Mouse (Mus musculus) neural tube, embryonic 11.5 days (tissue): Measurements from ENCODE around the gene Sigmar1. TPM values are rescaled to one million over a fixed set of nuclear protein-coding genes. Genes with fewer than 3 reads are reported as not detected.
A peak's percentile ranks its signal among the peaks of the same experiment; 100 is the strongest.
"Not testable (repeated sequence)": the region's sequence is repeated elsewhere in the genome, so short reads cannot be mapped to it uniquely, and the experiment has no call there.

Experiments
- ATAC-seq: fragments of 200-750 bp; cut with Nextera tagmentation; 2 replicates; pipeline ENCODE4 v1.8.0; 2017; ENCODE audit warnings: moderate number of reproducible peaks, mild to moderate bottlenecking, moderate TSS enrichment, moderate library complexity; ENCODE audit not compliant: insufficient read depth, low FRiP score, low TSS enrichment
- DNase-seq: peaks from one replicate; pipeline ENCODE4 v3.0.0-alpha.2; 2015; ENCODE audit warnings: low spot score
- H3K27ac ChIP-seq: fragments of 300-500 bp; sonication (generic); 2 replicates; pipeline ENCODE4 v1.5.1; 2014; ENCODE audit warnings: low read depth, mild to moderate bottlenecking, low read length
- H3K27me3 ChIP-seq: fragments of 300-500 bp; sonication (generic); 2 replicates; pipeline ENCODE4 v1.6.1; 2014; ENCODE audit warnings: mild to moderate bottlenecking, low read length, mixed read lengths; ENCODE audit not compliant: control insufficient read depth, insufficient read depth
- H3K36me3 ChIP-seq: fragments of 300-500 bp; sonication (generic); 2 replicates; pipeline ENCODE4 v1.6.1; 2014; ENCODE audit warnings: mild to moderate bottlenecking, low read length, moderate library complexity, mixed read lengths; ENCODE audit not compliant: control insufficient read depth, insufficient read depth
- H3K4me1 ChIP-seq: fragments of 300-500 bp; sonication (generic); 2 replicates; pipeline ENCODE4 v1.6.1; 2014; ENCODE audit warnings: low read length, mixed read lengths; ENCODE audit not compliant: control insufficient read depth, insufficient read depth
- H3K4me2 ChIP-seq: fragments of 300-500 bp; sonication (generic); 2 replicates; pipeline ENCODE4 v1.6.1; 2014; ENCODE audit warnings: low read depth, mild to moderate bottlenecking, moderate library complexity
- H3K4me3 ChIP-seq: fragments of 300-500 bp; sonication (generic); 2 replicates; pipeline ENCODE4 v1.5.1; 2014; ENCODE audit warnings: low read depth, low read length
- H3K9ac ChIP-seq: fragments of 300-500 bp; sonication (generic); 2 replicates; pipeline ENCODE4 v1.6.1; 2014; ENCODE audit warnings: mild to moderate bottlenecking, low read length
- H3K9me3 ChIP-seq: fragments of 300-500 bp; sonication (generic); 2 replicates; pipeline ENCODE4 v1.6.1; 2016; ENCODE audit warnings: low read length; ENCODE audit not compliant: control insufficient read depth
- WGBS: fragments of 180-500 bp; shearing (Covaris S2); extraction: QIAGEN DNeasy Blood & Tissue Kit; methylation state at CpG from one replicate; pipeline ENCODE4 v1.1.7; 2014; 5-methylcytosine and 5-hydroxymethylcytosine counted together
- polyA plus RNA-seq: library from polyadenylated mRNA; unstranded; fragments of >200 nt; fragmentation: Nextera tagmentation; extraction: Ambion mirVana; gene quantifications from 2 replicates; pipeline ENCODE4 v1.2.1, GENCODE M21; 2014

Gene Sigmar1
- polyA plus RNA-seq = 77.8 and 83.7 TPM in 2 replicates

- peak within 1 kb of the TSS; percentile 67 for H3K9ac ChIP-seq
- ATAC-seq = peak; percentile 62
- peak within 1 kb of the TSS; percentile 98 for H3K4me2 ChIP-seq
- no peaks in the 10 kb centered on the region for H3K27me3 ChIP-seq
- DNase-seq = peak; percentile 83
- WGBS = under 1% methylated on average over 57 of the region's 57 CpGs
- H3K36me3 ChIP-seq = no peaks in the 10 kb centered on the region; the same call in 1 of the 2 replicates
- H3K27ac ChIP-seq = peak within 1 kb of the TSS; percentile 53; the same call in 1 of the 2 replicates
- peak within 1 kb of the TSS; percentile 67 for H3K4me3 ChIP-seq
- peaks cover 8% of the 10 kb centered on the region; the same call in 1 of the 2 replicates for H3K4me1 ChIP-seq
- no peaks in the 10 kb centered on the region for H3K9me3 ChIP-seq
Measured at GRCm38 (mm10) chr4:41755338-41756305, at the start of gene Sigmar1. TSS of gene Sigmar1 (minus strand) at chr4:41756157.

GRCm38 (mm10) chr4:41783197-41783596 lies 27.2 kb upstream of the Sigmar1 start:
- not testable (repeated sequence) for H3K27me3 ChIP-seq, H3K27ac ChIP-seq, H3K4me3 ChIP-seq, DNase-seq, H3K9me3 ChIP-seq, H3K9ac ChIP-seq, H3K4me1 ChIP-seq, H3K4me2 ChIP-seq, H3K36me3 ChIP-seq, ATAC-seq
- 36% methylated on average over 3 of the region's 3 CpGs for WGBS

- DNase-seq, H3K4me2 ChIP-seq, H3K9me3 ChIP-seq, H3K4me1 ChIP-seq, H3K27me3 ChIP-seq, H3K36me3 ChIP-seq, ATAC-seq, H3K9ac ChIP-seq, H3K4me3 ChIP-seq, H3K27ac ChIP-seq: not testable (repeated sequence)
- WGBS = 33% methylated on average over 4 of the region's 4 CpGs
Measured at GRCm38 (mm10) chr4:41782711-41783110, 26.8 kb upstream of the Sigmar1 start.

- not testable (repeated sequence) for H3K4me2 ChIP-seq, H3K9me3 ChIP-seq, H3K36me3 ChIP-seq, H3K4me1 ChIP-seq, H3K27me3 ChIP-seq, H3K27ac ChIP-seq, H3K4me3 ChIP-seq, ATAC-seq, H3K9ac ChIP-seq
- WGBS = 18% methylated on average over 18 of the region's 21 CpGs
- peak; percentile 6 for DNase-seq
Measured at GRCm38 (mm10) chr4:41781748-41782485, 26.0 kb upstream of the Sigmar1 start.

DNA sequence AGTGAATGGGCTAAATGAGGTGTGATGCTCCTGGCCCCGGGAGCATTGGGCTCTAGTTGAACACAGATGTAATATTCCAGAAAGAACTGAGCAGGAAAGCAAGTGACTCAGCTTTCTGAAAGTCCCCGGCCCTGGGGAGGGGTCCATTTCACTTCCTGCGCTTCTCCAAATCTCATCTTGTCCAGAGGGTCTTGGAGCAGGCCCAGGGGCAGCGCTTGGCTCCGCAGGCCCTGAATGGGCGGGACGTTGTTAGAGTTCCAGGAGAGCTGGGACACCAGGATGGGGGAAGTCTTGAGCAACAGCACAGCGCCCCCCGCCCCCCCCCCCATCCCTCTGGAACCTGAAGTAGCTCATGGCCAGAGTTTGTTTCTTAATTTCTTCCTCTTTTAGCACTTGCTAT lies 25.3 kb upstream of the Sigmar1 start:
- not testable (repeated sequence) for H3K4me3 ChIP-seq, H3K9me3 ChIP-seq, H3K36me3 ChIP-seq, H3K4me1 ChIP-seq, ATAC-seq, H3K27me3 ChIP-seq, DNase-seq, H3K9ac ChIP-seq, H3K27ac ChIP-seq, H3K4me2 ChIP-seq
- 18% methylated on average over 8 of the region's 9 CpGs for WGBS

- DNase-seq, H3K9me3 ChIP-seq, H3K4me3 ChIP-seq, H3K4me2 ChIP-seq, H3K27ac ChIP-seq, H3K36me3 ChIP-seq, H3K9ac ChIP-seq, ATAC-seq, H3K27me3 ChIP-seq, H3K4me1 ChIP-seq: not testable (repeated sequence)
- 67% methylated on average over 1 of the region's 1 CpGs for WGBS
Measured at GRCm38 (mm10) chr4:41775840-41776239, 19.9 kb upstream of the Sigmar1 start.

- not testable (repeated sequence) for H3K36me3 ChIP-seq, ATAC-seq, H3K9me3 ChIP-seq, DNase-seq, H3K4me1 ChIP-seq, H3K27ac ChIP-seq, H3K9ac ChIP-seq, H3K27me3 ChIP-seq
- peak overlapping the region; percentile 37 for H3K4me2 ChIP-seq
- WGBS = 73% methylated on average over 3 of the region's 3 CpGs
- 0 out of 2 replicates have a peak overlapping the region, but pooled peaks have one; percentile 12 for H3K4me3 ChIP-seq
Measured at GRCm38 (mm10) chr4:41774506-41774905, 18.5 kb upstream of the Sigmar1 start.

DNA sequence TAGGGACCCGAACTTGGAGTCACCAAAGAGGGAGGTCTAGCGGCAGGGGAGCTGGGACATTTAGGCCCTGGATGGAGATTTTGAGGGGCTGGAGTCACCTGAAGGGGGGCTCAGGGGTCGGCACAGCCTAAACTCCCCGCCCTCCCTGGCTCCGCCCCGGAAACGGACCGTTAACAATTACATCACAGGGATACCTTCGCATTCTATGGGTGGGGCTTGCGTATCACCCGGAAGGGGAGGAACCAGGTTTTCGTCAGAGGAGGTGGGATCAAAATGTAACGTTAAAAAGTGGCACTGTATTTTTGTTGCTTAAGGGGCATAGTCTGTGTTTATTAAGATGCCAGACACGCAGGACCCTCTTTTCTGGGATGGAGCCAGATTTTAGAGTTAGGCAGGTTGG lies 18.0 kb upstream of the Sigmar1 start, which contains the start of gene Ccl27a:
TSS of gene Ccl27a (minus strand) at position 246 of the 400 bp plus-strand sequence.
- not testable (repeated sequence) for H3K4me1 ChIP-seq, H3K36me3 ChIP-seq, H3K27me3 ChIP-seq, H3K9ac ChIP-seq, H3K9me3 ChIP-seq, ATAC-seq, H3K27ac ChIP-seq
- WGBS = 0% methylated on average over 12 of the region's 14 CpGs
- Histone ChIP-seq H3K4me2 (peak within 1 kb of the TSS; percentile 40), H3K4me3 (peak within 1 kb of the TSS; percentile 35)
- peak; percentile 86 for DNase-seq
